Mouse (Mus musculus) forebrain, embryonic 12.5 days (tissue): ENCODE data around the gene Prpsap1. TPM values are rescaled to one million over a fixed set of nuclear protein-coding genes. Genes with fewer than 3 reads are reported as not detected.
"Not testable (repeated sequence)": the region's sequence is repeated elsewhere in the genome, so short reads cannot be mapped to it uniquely, and the experiment has no call there.

Experiments
- ATAC-seq: fragments of 200-750 bp; cut with Nextera tagmentation; 2 replicates; pipeline ENCODE4 v1.8.0; 2017; ENCODE audit warnings: moderate TSS enrichment; ENCODE audit not compliant: low FRiP score
- H3K27ac ChIP-seq: fragments of 300-500 bp; sonication (generic); 2 replicates; pipeline ENCODE4 v1.5.1; 2016; ENCODE audit warnings: mild to moderate bottlenecking
- H3K27me3 ChIP-seq: fragments of 300-500 bp; sonication (generic); 2 replicates; pipeline ENCODE4 v1.6.1; 2016; ENCODE audit warnings: mild to moderate bottlenecking
- H3K36me3 ChIP-seq: fragments of 300-500 bp; sonication (generic); replicated peaks from 2 replicates; pipeline ENCODE4 v1.6.1; 2016; ENCODE audit warnings: mild to moderate bottlenecking
- H3K4me1 ChIP-seq: fragments of 300-500 bp; sonication (generic); 2 replicates; pipeline ENCODE4 v1.6.1; 2016
- H3K4me2 ChIP-seq: fragments of 300-500 bp; sonication (generic); 2 replicates; pipeline ENCODE4 v1.6.1; 2016; ENCODE audit warnings: mild to moderate bottlenecking, moderate library complexity
- H3K4me3 ChIP-seq: fragments of 300-500 bp; sonication (generic); replicated peaks from 2 replicates; pipeline ENCODE4 v1.5.1; 2016; ENCODE audit warnings: mild to moderate bottlenecking
- H3K9ac ChIP-seq: fragments of 300-500 bp; sonication (generic); 2 replicates; pipeline ENCODE4 v1.6.1; 2016; ENCODE audit warnings: mild to moderate bottlenecking
- H3K9me3 ChIP-seq: fragments of 300-500 bp; sonication (generic); 2 replicates; pipeline ENCODE4 v1.6.1; 2016
- WGBS: fragments of 180-500 bp; shearing (Covaris S2); methylation state at CpG from one replicate; pipeline ENCODE4 v1.1.7; 2016; 5-methylcytosine and 5-hydroxymethylcytosine counted together
- polyA plus RNA-seq: library from polyadenylated mRNA; unstranded; fragments of >200 nt; fragmentation: Nextera tagmentation; extraction: Ambion mirVana; gene quantifications from 2 replicates; pipeline ENCODE4 v1.2.1, GENCODE M21; 2016

Prpsap1 gene
- polyA plus RNA-seq, 1 experiment from 2014 or later = 176 TPM

GRCm38 (mm10) chr11:116428872-116429859, 64.8 kb downstream of the Prpsap1 start:
- no peak overlapping the region for H3K9ac ChIP-seq
- H3K4me2 ChIP-seq = no peak overlapping the region
- no peak for ATAC-seq
- H3K4me1 ChIP-seq = peaks cover 10% of the 10 kb centered on the region
- WGBS = 61% methylated on average over 13 of the region's 13 CpGs
- H3K9me3 ChIP-seq = no peaks in the 10 kb centered on the region
- no peak overlapping the region for H3K27ac ChIP-seq
- no peak overlapping the region for H3K4me3 ChIP-seq
- H3K27me3 ChIP-seq = peaks cover 13% of the 10 kb centered on the region; the same call in 1 of the 2 replicates
- no peaks in the 10 kb centered on the region for H3K36me3 ChIP-seq

GRCm38 (mm10) chr11:116426852-116427575, 67.0 kb downstream of the Prpsap1 start:
- 69% methylated on average over 6 of the region's 6 CpGs for WGBS
- no peak for ATAC-seq
- H3K27me3 ChIP-seq = peaks cover 13% of the 10 kb centered on the region; the same call in 1 of the 2 replicates

GRCm38 (mm10) chr11:116426328-116426727, 67.7 kb downstream of the Prpsap1 start:
- WGBS = 92% methylated on average over 11 of the region's 11 CpGs
- not testable (repeated sequence) for H3K27ac ChIP-seq, H3K9ac ChIP-seq, H3K4me2 ChIP-seq, H3K27me3 ChIP-seq, ATAC-seq, H3K4me1 ChIP-seq, H3K36me3 ChIP-seq, H3K4me3 ChIP-seq, H3K9me3 ChIP-seq

More at GRCm38 (mm10) chr11:116426852-116427575, 67.0 kb downstream of the Prpsap1 start:
- Histone ChIP-seq H3K4me3 (no peak overlapping the region), H3K4me1 (peaks cover 10% of the 10 kb centered on the region), H3K4me2 (no peak overlapping the region), H3K9ac (no peak overlapping the region), H3K36me3 (no peaks in the 10 kb centered on the region), H3K27ac (no peak overlapping the region), H3K9me3 (no peaks in the 10 kb centered on the region)

DNA sequence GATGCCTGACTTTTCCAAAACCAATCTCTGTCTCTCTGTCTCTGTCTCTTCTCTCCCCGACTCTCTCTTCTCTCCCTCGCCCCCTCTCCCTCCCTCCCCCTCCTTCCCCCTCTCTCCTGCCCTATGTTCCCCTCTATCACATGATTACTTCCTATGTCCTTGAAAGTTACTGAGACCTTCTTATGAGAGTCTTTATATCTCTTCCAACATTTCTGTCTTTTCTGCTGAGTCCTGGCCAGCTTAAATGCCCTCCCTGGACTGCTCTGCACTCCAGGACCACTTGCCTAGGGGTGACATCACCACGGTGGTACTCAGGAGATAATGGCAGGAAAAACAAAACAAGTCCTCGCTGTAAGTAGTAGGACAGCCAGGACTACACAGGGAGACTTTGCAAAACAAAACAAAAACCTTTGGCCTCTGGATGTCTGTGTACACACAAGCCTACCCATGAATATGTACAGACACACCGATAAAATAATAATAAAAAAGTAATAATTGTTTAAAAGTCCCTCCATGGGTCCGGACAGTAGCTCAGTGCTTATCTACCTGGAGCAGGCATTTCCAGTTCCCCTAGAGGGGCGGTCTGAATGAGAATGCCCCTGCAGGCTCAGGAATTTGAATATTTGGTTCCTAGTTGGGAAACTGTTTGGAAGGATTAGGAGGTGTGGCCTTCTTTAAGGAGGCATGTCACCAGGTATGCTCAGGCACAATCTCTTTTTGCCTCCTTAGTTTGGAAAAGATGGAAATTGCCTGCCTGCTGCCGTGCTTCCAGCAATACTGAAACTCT, 69.2 kb downstream of the Prpsap1 start:
- Histone ChIP-seq H3K36me3 (no peaks in the 10 kb centered on the region), H3K9ac (no peak overlapping the region), H3K4me3 (no peak overlapping the region), H3K4me2 (no peak overlapping the region), H3K9me3 (no peaks in the 10 kb centered on the region), H3K4me1 (no peaks in the 10 kb centered on the region; the same call in 1 of the 2 replicates), H3K27ac (no peak overlapping the region), H3K27me3 (no peaks in the 10 kb centered on the region)
- 57% methylated on average over 8 of the region's 8 CpGs for WGBS
- no peak for ATAC-seq

GRCm38 (mm10) chr11:116423782-116424620, 70.0 kb downstream of the Prpsap1 start:
- H3K9ac ChIP-seq = no peak overlapping the region
- H3K27me3 ChIP-seq = no peaks in the 10 kb centered on the region
- ATAC-seq = no peak
- H3K4me3 ChIP-seq = no peak overlapping the region
- no peak overlapping the region for H3K27ac ChIP-seq
- 84% methylated on average over 10 of the region's 10 CpGs for WGBS
- H3K4me2 ChIP-seq = no peak overlapping the region
- H3K4me1 ChIP-seq = no peaks in the 10 kb centered on the region
- no peaks in the 10 kb centered on the region for H3K9me3 ChIP-seq
- H3K36me3 ChIP-seq = no peaks in the 10 kb centered on the region

DNA sequence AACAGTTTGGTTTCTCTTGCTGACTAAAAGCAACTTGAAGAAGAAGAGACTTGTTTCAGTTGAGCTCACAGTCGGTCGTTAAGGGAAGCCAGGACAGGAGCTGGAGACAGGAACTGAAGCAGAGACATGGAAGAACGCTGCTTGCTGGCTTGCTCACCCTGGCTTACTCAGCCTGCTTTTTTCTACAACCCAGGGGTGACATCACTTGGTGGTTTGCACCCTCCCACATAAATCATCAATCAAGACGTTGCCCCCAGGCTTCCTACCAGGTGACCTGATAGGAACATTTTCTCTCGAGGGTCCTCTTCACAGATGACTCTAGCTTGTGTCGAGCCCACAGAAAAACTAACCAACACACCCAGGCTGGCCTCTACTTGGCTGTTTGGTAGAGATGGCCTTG, 70.8 kb downstream of the Prpsap1 start:
- H3K27ac ChIP-seq = no peak overlapping the region
- 86% methylated on average over 6 of the region's 6 CpGs for WGBS
- no peak overlapping the region for H3K4me3 ChIP-seq
- H3K4me2 ChIP-seq = no peak overlapping the region
- no peaks in the 10 kb centered on the region for H3K36me3 ChIP-seq
- no peak for ATAC-seq
- no peaks in the 10 kb centered on the region for H3K9me3 ChIP-seq
- H3K27me3 ChIP-seq = peaks cover 1% of the 10 kb centered on the region; the same call in 1 of the 2 replicates
- H3K4me1 ChIP-seq = peaks cover 7% of the 10 kb centered on the region; the same call in 1 of the 2 replicates
- no peak overlapping the region for H3K9ac ChIP-seq

DNA sequence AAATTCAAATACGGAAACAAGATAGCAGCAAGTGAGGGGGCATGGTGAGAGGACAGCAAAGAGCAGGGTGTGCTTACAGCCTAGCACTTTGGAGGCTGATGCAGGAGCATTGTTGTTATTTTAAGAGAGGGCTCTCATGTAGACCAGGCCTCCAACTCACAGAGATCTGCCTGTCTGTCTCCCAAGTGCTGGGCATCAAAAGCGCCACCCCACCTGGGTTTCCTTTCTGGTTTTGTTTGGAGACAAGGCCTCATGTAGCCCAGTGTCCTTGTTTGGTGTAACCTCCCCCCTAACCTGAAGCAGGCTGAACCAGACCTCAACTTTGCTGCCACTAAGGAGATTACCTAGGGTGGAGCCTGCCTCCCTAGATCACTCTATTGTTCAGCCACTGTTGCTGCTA, 71.4 kb downstream of the Prpsap1 start:
- 67% methylated on average over 2 of the region's 2 CpGs for WGBS
- Histone ChIP-seq H3K4me2 (no peak overlapping the region), H3K27me3 (peaks cover 4% of the 10 kb centered on the region; the same call in 1 of the 2 replicates), H3K9me3 (no peaks in the 10 kb centered on the region), H3K27ac (no peak overlapping the region), H3K4me3 (no peak overlapping the region), H3K4me1 (peaks cover 8% of the 10 kb centered on the region; the same call in 1 of the 2 replicates), H3K36me3 (no peaks in the 10 kb centered on the region), H3K9ac (no peak overlapping the region)
- ATAC-seq = no peak

DNA sequence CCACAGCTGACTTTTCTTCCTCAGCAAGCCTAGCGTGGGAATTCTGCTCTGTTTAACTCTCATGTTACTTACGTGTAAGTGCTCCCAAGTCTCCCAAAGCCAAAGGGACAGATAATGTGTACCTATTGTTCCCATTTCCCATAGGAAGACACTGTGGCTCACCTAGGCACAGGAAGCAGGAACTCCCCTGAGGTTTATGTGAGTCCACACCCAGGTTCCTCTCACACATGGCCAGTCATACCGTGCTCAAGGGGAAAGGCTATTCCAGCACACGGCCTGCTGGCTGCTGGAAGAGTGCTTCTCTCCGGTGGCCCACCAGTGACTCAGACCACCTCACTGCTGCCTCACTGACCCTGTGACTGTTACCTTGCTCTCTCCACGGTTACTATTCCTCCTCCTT, 72.9 kb downstream of the Prpsap1 start:
- no peaks in the 10 kb centered on the region for H3K36me3 ChIP-seq
- H3K27ac ChIP-seq = no peak overlapping the region
- H3K9me3 ChIP-seq = no peaks in the 10 kb centered on the region
- H3K4me2 ChIP-seq = no peak overlapping the region
- peaks cover 4% of the 10 kb centered on the region; the same call in 1 of the 2 replicates for H3K27me3 ChIP-seq
- H3K4me1 ChIP-seq = peaks cover 8% of the 10 kb centered on the region; the same call in 1 of the 2 replicates
- no peak overlapping the region for H3K4me3 ChIP-seq
- ATAC-seq = no peak
- no peak overlapping the region for H3K9ac ChIP-seq
- 81% methylated on average over 6 of the region's 6 CpGs for WGBS

Other genes starting within 250 kb of the Prpsap1 start
- gene Srp68, start 220.0 kb downstream of the Prpsap1 start, polyA plus RNA-seq = 84.8 and 86.5 TPM in 2 replicates
- gene Galr2, start 213.3 kb downstream of the Prpsap1 start, polyA plus RNA-seq = 0.19 and 0.46 TPM in 2 replicates
- 73.3 and 78.8 TPM in 2 replicates for gene Exoc7, start 187.0 kb downstream of the Prpsap1 start, polyA plus RNA-seq
- gene Foxj1, start 158.8 kb downstream of the Prpsap1 start, polyA plus RNA-seq = 10.3 and 14.3 TPM in 2 replicates
- 23.3 and 36.8 TPM in 2 replicates for gene Rnf157, start 81.2 kb downstream of the Prpsap1 start, polyA plus RNA-seq
- 50.9 and 59.6 TPM in 2 replicates for gene Ubald2, start 60.1 kb downstream of the Prpsap1 start, polyA plus RNA-seq
- gene Qrich2, start 28.0 kb downstream of the Prpsap1 start, polyA plus RNA-seq = not detected in 2 replicates
- gene Sphk1, start 36.7 kb upstream of the Prpsap1 start, polyA plus RNA-seq = 2.0 and 3.3 TPM in 2 replicates
- gene Ube2o, start 87.2 kb upstream of the Prpsap1 start, polyA plus RNA-seq = 12.5 and 17.3 TPM in 2 replicates
- 0.24 TPM in 1 of 2 replicates, not detected in the other for gene Aanat, start 92.2 kb upstream of the Prpsap1 start, polyA plus RNA-seq
- 1.4 and 1.9 TPM in 2 replicates for gene Rhbdf2, start 132.8 kb upstream of the Prpsap1 start, polyA plus RNA-seq
- gene Prcd, start 159.3 kb upstream of the Prpsap1 start, polyA plus RNA-seq = 0.76 and 1.3 TPM in 2 replicates
- gene Cygb, start 160.1 kb upstream of the Prpsap1 start, polyA plus RNA-seq = 4.2 and 4.3 TPM in 2 replicates